Mouse (Mus musculus) embryonic facial prominence, embryonic 15.5 days (tissue): ENCODE measurements at regions not wholly inside any gene's neighbourhood (a gene's known extent, or its start where the extent isn't known, plus 50 kb on each side); places are given as distances from the start of the nearest gene placed in this dataset.

ENCODE experiments used
- ATAC-seq: fragments of 200-750 bp; cut with Nextera tagmentation; 2 replicates; pipeline ENCODE4 v1.8.0; 2017; ENCODE audit warnings: low read depth, moderate TSS enrichment; ENCODE audit not compliant: insufficient number of reproducible peaks, low FRiP score, low TSS enrichment
- H3K27ac ChIP-seq: fragments of 300-500 bp; sonication (generic); replicated peaks from 2 replicates; pipeline ENCODE4 v1.5.1; 2015; ENCODE audit warnings: mild to moderate bottlenecking, inconsistent platforms
- H3K27me3 ChIP-seq: fragments of 300-500 bp; sonication (generic); 2 replicates; pipeline ENCODE4 v1.6.1; 2015; ENCODE audit warnings: inconsistent platforms
- H3K36me3 ChIP-seq: fragments of 300-500 bp; sonication (generic); 2 replicates; pipeline ENCODE4 v1.6.1; 2015; ENCODE audit warnings: mild to moderate bottlenecking, inconsistent platforms
- H3K4me1 ChIP-seq: fragments of 300-500 bp; sonication (generic); 2 replicates; pipeline ENCODE4 v1.6.1; 2015; ENCODE audit warnings: inconsistent platforms
- H3K4me2 ChIP-seq: fragments of 300-500 bp; sonication (generic); replicated peaks from 2 replicates; pipeline ENCODE4 v1.6.1; 2015; ENCODE audit warnings: mild to moderate bottlenecking, inconsistent platforms
- H3K4me3 ChIP-seq: fragments of 300-500 bp; sonication (generic); replicated peaks from 2 replicates; pipeline ENCODE4 v1.5.1; 2015; ENCODE audit warnings: mild to moderate bottlenecking, inconsistent platforms
- H3K9ac ChIP-seq: fragments of 300-500 bp; sonication (generic); 2 replicates; pipeline ENCODE4 v1.6.1; 2015; ENCODE audit warnings: inconsistent platforms
- H3K9me3 ChIP-seq: fragments of 300-500 bp; sonication (generic); replicated peaks from 2 replicates; pipeline ENCODE4 v1.6.1; 2016; ENCODE audit warnings: inconsistent platforms
- WGBS: fragments of 180-500 bp; shearing (Covaris S2); methylation state at CpG from one replicate; pipeline ENCODE4 v1.1.7; 2015; 5-methylcytosine and 5-hydroxymethylcytosine counted together

GRCm38 (mm10) chr10:118799767-118800166 lies 70.2 kb downstream of the Dyrk2 start:
- WGBS: 94% methylated on average over 8 of the region's 8 CpGs
- no peak overlapping the region for H3K9ac ChIP-seq

GRCm38 (mm10) chr10:118803922-118804557 lies 66.0 kb downstream of the Dyrk2 start:
- Histone ChIP-seq H3K9ac (no peak overlapping the region), H3K4me2 (no peak overlapping the region), H3K27ac (no peak overlapping the region), H3K36me3 (no peaks in the 10 kb centered on the region), H3K9me3 (no peaks in the 10 kb centered on the region), H3K4me3 (no peak overlapping the region), H3K4me1 (no peaks in the 10 kb centered on the region), H3K27me3 (no peaks in the 10 kb centered on the region)
- 85% methylated on average over 20 of the region's 20 CpGs for WGBS
- ATAC-seq: no peak

More at GRCm38 (mm10) chr10:118799767-118800166, 70.2 kb downstream of the Dyrk2 start:
- Histone ChIP-seq H3K27me3 (no peaks in the 10 kb centered on the region), H3K4me2 (no peak overlapping the region), H3K4me3 (no peak overlapping the region), H3K9me3 (no peaks in the 10 kb centered on the region), H3K27ac (no peak overlapping the region), H3K36me3 (no peaks in the 10 kb centered on the region), H3K4me1 (no peaks in the 10 kb centered on the region)
- no peak for ATAC-seq

- no peak overlapping the region for H3K4me3 ChIP-seq
- no peak overlapping the region for H3K27ac ChIP-seq
- H3K27me3 ChIP-seq: no peaks in the 10 kb centered on the region
- H3K4me1 ChIP-seq: no peaks in the 10 kb centered on the region
- no peak for ATAC-seq
- no peak overlapping the region for H3K9ac ChIP-seq
- no peaks in the 10 kb centered on the region for H3K36me3 ChIP-seq
- WGBS: 54% methylated on average over 5 of the region's 5 CpGs
- H3K9me3 ChIP-seq: no peaks in the 10 kb centered on the region
- H3K4me2 ChIP-seq: no peak overlapping the region
These were observed 65.4 kb downstream of the Dyrk2 start for GRCm38 (mm10) chr10:118804574-118804973.
